Mouse (Mus musculus) T-cell, adult 2 months (primary cell): ENCODE measurements around the gene Pank4.

Experiments
- DNase-seq: peaks from one replicate; pipeline ENCODE4 v3.0.0; 2022; ENCODE audit warnings: low spot score

Pank4 gene

GRCm38 (mm10) chr4:154943323-154944039 is 20.4 kb upstream of the Pank4 start:
- DNase-seq = no peak

DNA sequence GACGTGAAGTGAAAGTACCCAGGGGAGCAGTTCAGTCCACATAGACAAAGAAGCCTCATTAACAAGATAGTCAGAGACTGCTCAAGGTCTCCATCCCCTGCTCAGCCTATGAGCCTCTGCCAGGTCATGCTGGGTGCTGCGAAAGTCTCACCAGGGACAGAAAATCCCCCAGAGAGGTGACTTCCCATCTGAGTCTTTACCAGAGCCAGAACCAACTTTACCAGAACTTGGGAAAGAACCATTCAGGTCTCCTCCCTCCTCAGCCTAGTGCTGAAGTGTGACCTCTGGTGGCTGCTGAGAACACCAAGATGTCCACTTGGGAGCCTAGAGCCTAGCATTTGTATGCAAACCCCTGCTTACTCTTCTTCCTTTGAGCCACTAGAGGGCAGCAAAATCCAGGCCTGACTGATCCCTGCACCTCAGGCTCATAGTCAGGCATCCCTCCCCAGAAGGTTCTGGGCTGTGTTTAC is 19.8 kb upstream of the Pank4 start:
- peak; percentile 84 for DNase-seq

DNA sequence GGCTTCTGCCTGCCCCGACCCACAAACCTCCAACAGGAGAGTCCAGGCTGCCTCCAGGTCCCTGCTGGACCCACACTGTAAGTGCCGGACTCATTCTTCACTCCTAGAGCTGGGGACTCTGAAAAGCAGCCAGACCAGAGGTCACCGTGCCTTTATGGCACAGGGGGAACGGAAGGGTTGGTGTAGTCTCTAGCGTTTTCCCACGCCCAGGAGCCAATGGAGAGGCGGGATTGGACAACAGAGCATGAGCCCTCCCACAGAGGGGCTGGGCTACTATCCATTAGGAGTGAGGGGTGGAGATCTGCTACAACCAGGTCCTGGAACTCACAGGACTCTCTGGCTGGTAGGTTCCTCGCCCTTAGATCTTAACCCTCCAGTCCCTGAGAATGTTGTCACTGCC is 17.6 kb upstream of the Pank4 start:
- DNase-seq = no peak

DNA sequence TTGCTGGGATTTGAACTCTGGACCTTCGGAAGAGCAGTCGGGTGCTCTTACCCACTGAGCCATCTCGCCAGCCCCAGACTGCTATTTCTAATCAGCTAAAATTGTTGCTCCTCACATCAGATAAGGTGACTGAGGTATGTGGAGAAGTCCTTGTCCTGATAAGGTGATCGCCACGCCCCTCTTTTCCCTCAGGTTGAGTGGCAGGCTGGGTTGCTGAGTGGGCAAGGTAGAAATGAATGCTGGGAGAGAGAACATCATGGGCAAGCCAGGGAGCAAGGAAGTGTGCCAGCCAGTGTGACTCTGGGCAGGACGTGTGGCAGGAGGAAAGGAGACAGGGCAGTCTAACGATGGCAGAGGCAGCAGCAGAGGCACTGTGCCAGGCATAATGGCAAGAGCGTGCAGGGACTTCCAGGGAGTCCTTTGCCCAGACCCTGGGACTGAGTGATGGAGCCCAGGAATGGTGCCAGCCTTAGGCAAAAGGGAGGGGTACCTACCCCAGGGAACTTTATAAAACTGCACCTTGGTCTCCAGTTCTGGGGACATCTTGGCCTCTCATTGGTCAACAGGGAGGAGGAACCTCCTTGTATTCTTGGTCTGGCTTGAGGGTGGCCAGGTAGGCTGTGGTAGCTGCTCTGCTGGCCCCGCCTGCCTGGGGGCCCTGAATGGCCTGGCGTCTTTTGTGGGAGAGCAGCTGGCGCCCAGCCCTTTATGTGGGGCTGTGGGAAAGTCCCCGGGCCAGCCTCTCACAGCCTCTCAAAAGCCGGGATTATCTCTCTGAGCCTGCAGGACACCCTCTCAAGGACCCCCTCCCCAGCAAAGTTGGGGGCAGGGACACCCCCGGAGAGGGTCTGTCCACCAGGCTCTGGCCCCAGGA is 15.6 kb upstream of the Pank4 start:
- DNase-seq = no peak

DNA sequence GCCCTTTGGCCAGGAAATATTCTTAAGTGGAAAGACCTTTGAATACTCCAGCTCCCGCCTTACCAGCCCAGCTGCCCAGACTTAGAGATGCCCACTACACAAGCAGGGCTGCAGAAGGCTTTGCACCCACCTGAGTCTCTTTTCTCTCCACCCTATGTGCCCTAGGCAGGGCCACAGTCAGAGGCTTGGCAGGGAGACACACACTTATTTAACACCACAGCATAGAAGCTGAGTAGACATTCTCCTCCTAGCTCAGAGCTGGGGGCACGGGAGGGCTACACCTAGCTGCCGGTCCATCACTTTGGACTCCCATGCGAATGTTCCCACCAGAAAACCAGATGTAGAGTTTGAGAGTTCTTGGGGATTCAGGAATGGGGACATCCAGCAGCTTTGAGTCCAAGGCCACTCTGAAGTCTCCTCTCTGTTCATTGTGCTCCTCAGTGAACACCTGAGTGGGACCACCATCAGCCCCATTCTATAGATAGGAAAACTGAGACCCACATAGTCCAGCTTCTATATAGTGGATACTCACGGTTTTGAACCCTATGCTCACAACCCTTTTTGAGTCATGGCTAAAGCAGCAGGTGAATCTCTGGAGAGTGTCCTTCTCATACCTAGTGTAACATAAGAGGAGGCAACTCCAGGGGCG is 14.9 kb upstream of the Pank4 start:
- no peak for DNase-seq

GRCm38 (mm10) chr4:154949589-154949982 is 14.3 kb upstream of the Pank4 start:
- no peak for DNase-seq

DNA sequence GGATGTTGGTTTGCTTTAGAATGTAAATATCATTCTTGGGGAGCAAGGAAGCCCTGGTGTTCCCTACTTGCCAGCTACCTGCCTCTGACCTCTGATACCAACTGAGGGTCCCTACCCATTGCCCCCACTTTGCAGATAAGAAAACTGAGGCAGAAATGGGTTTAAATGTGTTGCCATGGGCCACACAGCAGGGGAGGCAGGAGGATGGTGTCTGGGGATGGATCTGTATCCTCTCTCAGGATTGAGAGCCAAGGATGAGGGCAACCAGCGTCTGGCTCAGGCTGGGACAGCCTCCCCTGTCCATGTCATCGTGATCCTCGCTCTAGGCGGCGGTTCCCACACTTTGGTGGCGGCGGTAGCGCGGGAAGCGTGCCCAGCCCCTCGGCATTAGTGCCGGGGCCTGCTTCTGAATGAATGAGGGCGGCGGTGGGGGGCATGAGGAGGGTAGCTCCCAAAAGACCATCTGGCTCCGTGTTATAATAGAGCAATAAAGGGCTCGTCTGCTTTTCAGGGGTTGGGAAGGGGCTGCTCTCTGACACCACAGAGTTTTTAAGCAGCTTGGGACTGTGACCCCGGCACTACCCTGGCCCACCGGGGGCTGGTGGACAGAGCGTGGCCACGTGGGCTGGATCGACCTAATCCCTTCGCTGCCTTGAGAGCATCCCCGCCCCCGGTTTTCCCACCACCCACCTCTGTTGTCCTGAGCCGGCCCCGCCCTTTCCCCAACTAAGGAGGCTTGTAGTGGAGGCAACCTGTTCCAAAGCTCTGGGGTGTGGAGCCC is 11.3 kb upstream of the Pank4 start:
- DNase-seq = no peak

- DNase-seq = no peak
Measured at GRCm38 (mm10) chr4:154956604-154957003, 7.3 kb upstream of the Pank4 start.

- DNase-seq = no peak
Measured at GRCm38 (mm10) chr4:154957289-154957993, 6.5 kb upstream of the Pank4 start.

GRCm38 (mm10) chr4:154958171-154958570 is 5.8 kb upstream of the Pank4 start:
- no peak for DNase-seq

DNA sequence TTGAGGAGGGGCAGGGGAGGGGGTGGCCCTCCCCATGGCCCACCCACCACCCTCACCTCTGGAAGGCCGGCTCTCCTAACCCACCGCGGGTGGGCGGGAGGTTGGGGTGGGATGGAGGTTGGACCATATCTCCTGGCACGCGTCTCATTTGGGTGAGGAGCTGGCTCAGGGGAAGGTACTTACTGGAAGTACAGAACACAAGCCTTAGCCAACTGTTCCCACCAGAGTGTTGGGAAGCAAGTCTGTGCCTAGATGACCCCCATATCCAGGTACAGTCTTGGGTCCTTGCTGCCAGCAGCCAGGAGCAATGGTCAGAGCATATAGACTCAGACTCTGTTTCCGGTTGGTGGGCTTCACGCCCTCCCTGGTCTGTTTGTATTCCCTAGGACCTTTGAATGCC is 5.3 kb upstream of the Pank4 start:
- no peak for DNase-seq

DNA sequence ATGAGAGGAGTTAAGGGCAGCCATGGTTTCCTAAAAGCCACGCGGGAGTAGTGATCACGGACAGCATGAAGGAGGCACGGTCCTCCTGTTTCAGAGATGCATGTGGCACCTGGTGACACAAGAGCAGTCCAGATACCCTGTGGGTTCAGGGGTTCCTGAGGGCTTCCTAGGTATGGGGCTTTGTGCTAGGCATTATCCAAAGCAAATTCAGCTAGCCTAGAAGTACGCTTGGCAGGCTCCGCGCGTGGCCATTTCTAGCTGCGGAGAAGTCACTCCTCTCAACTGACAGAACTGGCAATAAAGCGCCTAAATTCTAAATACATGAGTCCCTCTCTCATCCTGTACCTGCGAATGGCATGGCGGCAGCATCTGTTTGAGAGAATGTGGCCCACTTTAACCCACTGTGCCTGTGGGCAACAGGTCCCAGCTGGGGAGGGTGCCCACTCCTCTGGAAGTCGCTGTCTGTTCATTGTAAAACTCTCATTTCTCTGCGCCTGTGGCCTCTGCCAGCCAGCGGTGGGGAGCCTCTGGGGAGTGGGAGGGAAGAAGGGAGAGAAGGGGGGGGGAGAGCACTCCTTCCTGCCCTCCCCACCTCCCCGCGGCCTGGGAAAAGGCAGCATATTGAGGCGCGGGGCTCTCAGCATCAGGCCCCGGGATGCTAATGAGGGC is 3.8 kb upstream of the Pank4 start:
- no peak for DNase-seq

DNA sequence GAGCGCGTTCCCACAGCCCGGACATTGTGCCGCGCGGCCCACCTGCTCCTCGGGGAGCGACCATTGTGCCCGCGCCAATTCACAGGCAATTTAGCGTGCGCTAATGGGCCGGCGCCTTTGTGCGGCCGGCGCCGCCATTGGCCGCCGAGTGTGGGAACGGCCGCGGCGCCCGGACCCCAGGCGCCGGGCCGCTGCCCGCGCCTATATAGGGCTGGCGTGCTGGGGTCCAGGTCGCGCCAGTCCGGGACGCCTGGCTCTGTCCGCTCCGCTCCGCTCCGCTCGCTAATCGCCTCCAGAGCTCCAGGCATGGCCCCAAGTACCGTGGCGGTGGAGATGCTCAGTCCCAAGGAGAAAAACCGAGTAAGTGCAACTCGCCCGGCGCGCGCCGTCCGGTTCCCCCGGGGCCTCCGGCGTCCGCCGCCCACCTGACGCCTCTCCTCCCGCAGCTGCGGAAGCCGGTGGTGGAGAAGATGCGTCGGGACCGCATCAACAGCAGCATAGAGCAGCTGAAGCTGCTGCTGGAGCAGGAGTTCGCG is 3.2 kb upstream of the Pank4 start, which contains the start of gene Hes5:
TSS of gene Hes5 (plus strand) at position 234 of the 536 bp plus-strand sequence.
- peak; percentile 32 for DNase-seq

DNA sequence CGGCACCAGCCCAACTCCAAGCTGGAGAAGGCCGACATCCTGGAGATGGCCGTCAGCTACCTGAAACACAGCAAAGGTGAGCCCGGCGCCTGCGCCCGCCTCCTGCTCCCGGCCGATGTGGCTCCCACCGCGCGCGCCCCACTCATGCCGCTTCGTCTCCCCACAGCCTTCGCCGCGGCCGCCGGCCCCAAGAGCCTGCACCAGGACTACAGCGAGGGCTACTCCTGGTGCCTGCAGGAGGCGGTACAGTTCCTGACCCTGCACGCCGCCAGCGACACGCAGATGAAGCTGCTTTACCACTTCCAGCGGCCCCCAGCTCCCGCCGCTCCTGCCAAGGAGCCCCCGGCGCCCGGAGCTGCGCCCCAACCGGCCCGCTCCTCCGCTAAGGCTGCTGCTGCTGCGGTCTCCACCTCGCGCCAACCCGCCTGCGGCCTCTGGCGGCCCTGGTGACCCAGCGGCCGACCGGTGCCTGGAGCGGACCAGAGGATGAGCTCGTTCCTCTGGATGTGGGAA is 2.6 kb upstream of the Pank4 start:
- DNase-seq = peak; percentile 39

DNA sequence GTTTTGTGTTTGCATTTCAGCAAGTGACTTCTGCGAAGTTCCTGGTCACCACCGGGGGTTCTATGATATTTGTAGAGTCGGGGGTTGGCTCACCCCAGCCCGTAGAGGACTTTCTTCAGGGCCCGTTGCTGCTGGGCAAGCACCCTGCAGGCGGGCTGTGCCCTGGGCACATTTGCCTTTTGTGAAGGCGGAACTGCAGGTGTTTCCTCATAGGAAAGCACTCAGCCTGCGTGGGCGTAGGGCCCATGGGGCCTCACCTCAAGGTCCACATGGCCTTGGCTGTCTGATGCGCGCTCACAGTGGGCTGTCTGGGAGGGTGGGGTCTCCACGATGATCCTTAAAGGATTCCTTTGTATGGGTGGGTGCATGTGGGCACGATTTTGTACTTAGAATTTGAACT is 2.0 kb upstream of the Pank4 start:
- DNase-seq = peak; percentile 62

- DNase-seq = no peak
Measured at GRCm38 (mm10) chr4:154962683-154963082, 1.2 kb upstream of the Pank4 start.

GRCm38 (mm10) chr4:154963190-154963836 is 610 bp upstream of the Pank4 start:
- DNase-seq = no peak

DNA sequence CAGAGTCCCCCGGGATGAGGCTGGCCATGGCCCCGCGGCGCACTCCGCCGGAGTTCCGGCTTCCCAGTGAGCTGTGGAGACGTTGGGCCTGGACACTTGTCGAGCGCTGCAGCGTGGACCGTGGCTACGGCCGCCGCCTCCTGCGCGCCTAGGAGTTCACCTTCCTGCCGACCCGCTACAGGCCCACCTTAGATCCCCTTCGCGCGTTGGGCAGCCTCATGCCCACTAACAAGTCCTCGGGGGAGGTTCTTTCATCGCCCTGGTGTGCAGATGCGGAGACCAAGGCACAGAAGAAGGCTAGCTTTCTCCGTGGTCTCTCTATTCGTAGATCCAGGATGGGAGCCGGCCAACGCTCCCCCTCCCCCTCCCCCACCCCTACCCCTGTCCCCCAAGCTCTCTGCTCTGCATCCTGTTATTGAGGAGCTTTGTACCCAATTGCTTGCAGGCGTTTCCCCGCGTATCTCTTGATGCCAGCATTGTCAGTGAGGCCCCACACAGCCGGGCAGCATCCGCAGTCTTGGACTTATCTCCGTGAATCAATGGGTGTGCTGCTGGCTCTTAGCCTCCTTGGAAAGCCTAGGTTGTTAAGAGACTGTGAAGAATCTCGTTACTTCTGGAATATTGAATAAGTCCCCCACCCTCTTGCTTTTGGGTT is 785 bp downstream of the Pank4 start:
- DNase-seq = peak; percentile 59

DNA sequence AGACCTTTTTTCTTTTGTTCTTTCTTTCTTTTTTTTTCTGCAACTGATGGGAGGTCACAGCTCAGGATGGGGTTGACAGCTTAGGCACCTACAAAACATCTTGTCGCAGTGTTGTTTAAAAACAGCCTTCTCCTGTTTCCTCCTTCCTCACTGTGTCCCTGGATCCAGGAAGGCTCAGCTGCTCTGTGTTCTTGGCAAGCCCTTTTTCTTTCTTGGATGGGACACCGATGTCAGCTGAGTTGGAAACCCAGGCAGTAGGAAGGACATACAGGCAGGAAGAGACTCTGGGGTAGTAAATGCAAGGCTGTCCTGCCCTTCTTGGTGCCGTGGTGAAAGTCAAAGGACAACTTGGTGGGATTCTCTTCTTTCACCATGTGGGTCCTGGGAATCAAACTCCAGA is 1.9 kb downstream of the Pank4 start:
- no peak for DNase-seq
